ENCODE assay signal across 11 mouse cellular contexts in the genomic region with DNA sequence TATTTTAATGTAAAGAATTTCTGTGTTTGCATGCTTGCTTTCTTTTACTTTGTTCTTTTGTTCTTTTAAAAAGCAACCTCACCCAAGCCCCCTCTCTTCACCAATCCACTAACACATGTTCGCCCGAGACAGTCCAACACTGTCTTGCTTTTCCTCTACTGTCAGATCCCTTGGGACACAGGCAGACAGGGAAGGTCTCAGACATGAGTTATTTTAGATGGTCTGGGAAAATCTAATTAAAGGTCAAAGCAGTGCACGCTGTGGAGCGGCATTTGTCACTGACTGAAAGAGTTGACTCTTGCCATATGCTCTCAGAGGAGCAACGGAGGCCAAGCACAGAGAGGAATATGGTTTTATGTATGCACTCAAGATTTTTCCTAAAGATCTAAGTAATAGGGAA.
DNase-seq lines count a peak whose midpoint lies in the region; ATAC-seq and TF ChIP-seq lines count a peak whose summit lies in the region.
"Had no signal": no experiment of that assay in that cellular context is flagged by ENCODE, and none has a peak within 500 bp of the region (broad histone marks: within the 10 kb centered on the region; RNA-seq: fewer than 3 reads in every experiment).

No protein-coding gene starts in this region.

- H3K27ac ChIP-seq in kidney, embryonic 16.5 days (ENCODE audit: low read length): no peak overlapping the region
- H3K27ac ChIP-seq in kidney, embryonic 15.5 days: no peak overlapping the region
- no peak overlapping the region for H3K27ac ChIP-seq in cerebellum, adult 2 months (ENCODE audit: insufficient read depth, low read length)
- H3K27ac ChIP-seq in midbrain, embryonic 14.5 days (replicated peaks; ENCODE audit: low read depth, low read length): no peak overlapping the region
- H3K27ac ChIP-seq in liver, postnatal 0 days (ENCODE audit: low read depth): no peak overlapping the region
- H3K27ac ChIP-seq: liver, embryonic 15.5 days had no signal

- DNase-seq in cerebellum, adult 2 months: peak; percentile 33 to 63
- peak; percentile 27 for DNase-seq in embryo, embryonic 9.5 days (ENCODE audit: extremely low spot score)
- DNase-seq in midbrain, embryonic 14.5 days: peak; percentile 40
- DNase-seq in liver, postnatal 0 days: no peak
- DNase-seq in lung, postnatal 4 days: no peak

- no peak overlapping the region for H3K4me3 ChIP-seq in kidney, embryonic 16.5 days (ENCODE audit: low read length)
- H3K4me3 ChIP-seq in kidney, embryonic 15.5 days (replicated peaks): no peak overlapping the region
- no peak overlapping the region for H3K4me3 ChIP-seq in cerebellum, adult 2 months (replicated peaks; ENCODE audit: insufficient read depth, low read depth, low read length)
- no peak overlapping the region for H3K4me3 ChIP-seq in midbrain, embryonic 14.5 days (replicated peaks; ENCODE audit: low read depth, low read length)
- H3K4me3 ChIP-seq in liver, postnatal 0 days (ENCODE audit: low read depth, low read length): no peak overlapping the region
- H3K4me3 ChIP-seq: liver, embryonic 15.5 days; myocyte had no signal

- H3K9me3 ChIP-seq in kidney, embryonic 16.5 days (ENCODE audit: low read length): no peaks in the 10 kb centered on the region
- H3K9me3 ChIP-seq in kidney, embryonic 15.5 days (replicated peaks): no peaks in the 10 kb centered on the region
- no peaks in the 10 kb centered on the region for H3K9me3 ChIP-seq in midbrain, embryonic 14.5 days (ENCODE audit: control insufficient read depth, low read length)
- no peaks in the 10 kb centered on the region for H3K9me3 ChIP-seq in liver, postnatal 0 days (ENCODE audit: low read length)
- H3K9me3 ChIP-seq: G1E; liver, embryonic 15.5 days had no signal

- no peak overlapping the region for H3K9ac ChIP-seq in kidney, embryonic 16.5 days (replicated peaks; ENCODE audit: low read length)
- no peak overlapping the region for H3K9ac ChIP-seq in kidney, embryonic 15.5 days
- no peak overlapping the region for H3K9ac ChIP-seq in midbrain, embryonic 14.5 days (replicated peaks; ENCODE audit: low read length)
- no peak overlapping the region for H3K9ac ChIP-seq in liver, postnatal 0 days (replicated peaks)
- H3K9ac ChIP-seq: liver, embryonic 15.5 days had no signal

- TF ChIP-seq CTCF in cerebellum, adult 2 months (IDR thresholded peaks at IDR 0.05; ENCODE audit: borderline replicate concordance, insufficient read depth, low read depth, low read length): no peak
- TF ChIP-seq CTCF in liver, postnatal 0 days (IDR thresholded peaks at IDR 0.05; ENCODE audit: low read depth): no peak

- H3K27me3 ChIP-seq in kidney, embryonic 16.5 days (ENCODE audit: insufficient read depth, low read length): no peaks in the 10 kb centered on the region
- H3K27me3 ChIP-seq in kidney, embryonic 15.5 days: no peaks in the 10 kb centered on the region
- no peaks in the 10 kb centered on the region for H3K27me3 ChIP-seq in cerebellum, adult 2 months (ENCODE audit: control insufficient read depth, insufficient read depth, low read length)
- no peaks in the 10 kb centered on the region for H3K27me3 ChIP-seq in midbrain, embryonic 14.5 days (ENCODE audit: control insufficient read depth, insufficient read depth, low read length)
- H3K27me3 ChIP-seq in liver, postnatal 0 days (ENCODE audit: insufficient read depth, low read length): no peaks in the 10 kb centered on the region
- H3K27me3 ChIP-seq: liver, embryonic 15.5 days had no signal

- H3K4me2 ChIP-seq in kidney, embryonic 16.5 days (replicated peaks; ENCODE audit: low read depth, low read length): no peak overlapping the region
- H3K4me2 ChIP-seq in kidney, embryonic 15.5 days: no peak overlapping the region
- H3K4me2 ChIP-seq in midbrain, embryonic 14.5 days (ENCODE audit: low read length): no peak overlapping the region
- H3K4me2 ChIP-seq in liver, postnatal 0 days (ENCODE audit: low read depth, low read length): no peak overlapping the region
- H3K4me2 ChIP-seq: liver, embryonic 15.5 days had no signal

- ATAC-seq in kidney, embryonic 16.5 days (ENCODE audit: low FRiP score, low TSS enrichment): peak; percentile 76; the same call in 1 of the 2 replicates
- no peak for ATAC-seq in kidney, embryonic 15.5 days (replicated peaks; ENCODE audit: low FRiP score)
- ATAC-seq in midbrain, embryonic 14.5 days (ENCODE audit: low FRiP score, low TSS enrichment): no peak
- ATAC-seq in liver, postnatal 0 days: no peak
- ATAC-seq: intestine, embryonic 16.5 days had no signal

- no peak for TF ChIP-seq POLR2A in cerebellum, adult 2 months (IDR thresholded peaks at IDR 0.05; ENCODE audit: borderline replicate concordance, insufficient read depth, low read length)

- no peaks in the 10 kb centered on the region; the same call in 1 of the 2 replicates for H3K4me1 ChIP-seq in kidney, embryonic 16.5 days (ENCODE audit: insufficient read depth, low read length)
- peaks cover 4% of the 10 kb centered on the region; the same call in 1 of the 2 replicates for H3K4me1 ChIP-seq in kidney, embryonic 15.5 days
- H3K4me1 ChIP-seq in cerebellum, adult 2 months (ENCODE audit: control insufficient read depth, insufficient read depth, low read length): no peaks in the 10 kb centered on the region
- 0 out of 2 replicates have a peak, but pooled peaks cover 8% of the 10 kb centered on the region for H3K4me1 ChIP-seq in midbrain, embryonic 14.5 days (ENCODE audit: control insufficient read depth, insufficient read depth, low read length)
- no peaks in the 10 kb centered on the region for H3K4me1 ChIP-seq in liver, postnatal 0 days (ENCODE audit: insufficient read depth)
- H3K4me1 ChIP-seq: liver, embryonic 15.5 days had no signal

- TF ChIP-seq EP300 in liver, postnatal 0 days (IDR thresholded peaks at IDR 0.05; ENCODE audit: low read depth): no peak

- 15% methylated on average over 5 of the region's 5 CpGs for WGBS in kidney, embryonic 16.5 days
- WGBS in kidney, embryonic 15.5 days: 16% methylated on average over 5 of the region's 5 CpGs
- 18% methylated on average over 5 of the region's 5 CpGs for WGBS in cerebellum, adult 2 months
- WGBS in midbrain, embryonic 14.5 days: 37% methylated on average over 5 of the region's 5 CpGs
- WGBS in liver, postnatal 0 days (ENCODE audit: insufficient replicate concordance): 76% methylated on average over 5 of the region's 5 CpGs

- no peaks in the 10 kb centered on the region for H3K36me3 ChIP-seq in kidney, embryonic 16.5 days (ENCODE audit: insufficient read depth, low read length)
- H3K36me3 ChIP-seq in kidney, embryonic 15.5 days: no peaks in the 10 kb centered on the region
- no peaks in the 10 kb centered on the region for H3K36me3 ChIP-seq in midbrain, embryonic 14.5 days (ENCODE audit: control insufficient read depth, insufficient read depth, low read length)
- H3K36me3 ChIP-seq in liver, postnatal 0 days (replicated peaks; ENCODE audit: insufficient read depth, low read length): no peaks in the 10 kb centered on the region
- H3K36me3 ChIP-seq: G1E; liver, embryonic 15.5 days had no signal

Comparison
In these comparisons a context has a peak if more than half of its experiments do, and no peak if none do; other contexts are left out.
1. DNase-seq: peak in cerebellum, adult 2 months (2 of 2), embryo, embryonic 9.5 days (single experiment) and midbrain, embryonic 14.5 days (single experiment); none in liver, postnatal 0 days (single experiment) and lung, postnatal 4 days (0 of 2).